Mouse (Mus musculus) kidney, adult 2 months (tissue): Measurements from ENCODE around the gene Timmdc1.

Experiments used
- CTCF ChIP-seq: fragments of 200-500 bp; conservative IDR thresholded peaks from 2 replicates; pipeline ENCODE4 v1.5.1; 2011; ENCODE audit warnings: low read depth, mild to moderate bottlenecking, control low read depth, low read length, moderate library complexity, mixed read lengths; ENCODE audit not compliant: insufficient read depth, insufficient read length
- POLR2A ChIP-seq: fragments of 200-500 bp; IDR thresholded peaks from one replicate; pipeline ENCODE4 v1.6.1; 2011; ENCODE audit warnings: low read depth, low read length, control low read depth

DNA sequence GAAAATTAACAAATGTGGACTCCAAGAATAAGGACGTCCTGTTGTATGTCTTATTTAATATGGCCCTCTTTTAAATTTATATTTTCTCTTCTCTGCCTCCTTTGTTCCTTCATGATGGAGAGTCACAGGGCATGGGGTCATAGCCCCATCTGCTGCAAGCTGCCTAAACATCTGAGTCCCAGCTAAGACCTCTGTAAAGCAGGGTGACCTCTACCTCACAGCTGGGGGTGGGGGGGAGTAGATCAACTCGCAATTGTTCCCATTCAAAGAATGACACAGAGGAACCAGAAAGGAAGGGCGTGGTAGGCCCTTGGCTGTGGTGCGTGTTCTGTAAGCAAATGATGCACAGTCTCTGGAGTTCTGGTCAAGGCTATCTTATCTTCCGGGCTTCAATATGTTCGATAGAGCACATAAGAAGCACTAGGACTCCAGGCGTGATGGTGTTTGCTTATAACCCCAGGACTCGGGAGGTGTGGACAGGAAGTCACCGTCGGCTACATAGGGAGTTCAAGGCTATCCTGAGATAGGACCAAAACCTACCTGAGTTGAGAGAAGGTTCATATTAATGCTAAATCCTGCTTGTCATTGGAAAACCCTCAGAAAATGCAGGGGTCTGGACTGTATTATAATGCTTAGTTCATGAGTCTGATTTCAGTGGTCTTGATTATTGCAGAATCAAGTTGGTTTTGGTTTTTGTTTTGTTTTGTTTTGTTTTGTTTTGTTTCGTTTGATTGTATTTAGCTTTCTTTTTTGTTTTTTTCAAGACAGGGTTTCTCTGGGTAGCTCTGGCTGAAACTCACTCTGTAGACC is 50.6 kb downstream of the Timmdc1 start:
- no peak for TF ChIP-seq CTCF
- TF ChIP-seq POLR2A: no peak
